Mouse (Mus musculus) right cerebral cortex, postnatal 25 days (tissue): ENCODE data around the gene Ryk.

Experiments used
- DNase-seq: peaks from one replicate; pipeline ENCODE4 v3.0.0; 2022

Gene Ryk

GRCm38 (mm10) chr9:102955866-102956265, 121.1 kb downstream of the Ryk start:
- DNase-seq: no peak
